Mouse (Mus musculus): ENCODE data around the gene Dsn1.

Gene Dsn1

DNA sequence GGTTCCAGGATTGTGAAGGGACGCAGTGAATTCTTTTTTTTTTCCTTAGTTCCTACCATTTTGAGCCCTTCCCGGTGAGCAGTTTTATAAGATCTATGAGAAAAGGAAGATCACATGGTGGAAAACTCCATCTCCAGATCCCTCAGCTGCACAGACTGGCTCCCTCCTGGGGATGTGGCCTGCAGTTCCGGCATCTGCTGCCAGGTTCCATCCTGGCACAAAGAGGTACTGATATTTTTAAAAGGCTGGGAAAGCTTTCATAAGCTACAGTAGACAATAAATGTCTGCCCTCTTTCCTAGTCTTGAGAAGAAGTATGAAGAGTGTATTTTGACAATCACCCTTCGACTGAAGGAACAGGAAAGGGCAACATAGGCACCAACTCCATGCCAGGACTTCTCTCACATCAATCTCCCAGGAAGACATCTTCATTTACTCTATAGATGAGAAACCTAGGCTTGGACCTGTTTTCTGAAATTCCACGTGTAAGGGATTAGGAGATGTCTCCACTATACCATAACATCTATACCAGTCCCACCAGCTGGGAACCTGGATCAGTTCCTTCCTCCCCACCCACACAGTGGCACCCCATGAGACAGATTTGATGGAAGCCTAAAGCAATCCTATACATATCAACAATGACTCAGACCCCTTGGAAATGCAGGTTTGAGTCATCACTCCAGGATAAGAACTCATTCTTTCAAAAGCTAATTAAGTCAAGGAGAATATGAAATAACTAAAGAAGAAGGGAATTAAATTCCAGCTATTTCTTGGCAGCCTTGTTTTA, 33.4 kb downstream of the Dsn1 start:
- no peak for DNase-seq (ENCODE audit: low read depth, low spot score)

DNA sequence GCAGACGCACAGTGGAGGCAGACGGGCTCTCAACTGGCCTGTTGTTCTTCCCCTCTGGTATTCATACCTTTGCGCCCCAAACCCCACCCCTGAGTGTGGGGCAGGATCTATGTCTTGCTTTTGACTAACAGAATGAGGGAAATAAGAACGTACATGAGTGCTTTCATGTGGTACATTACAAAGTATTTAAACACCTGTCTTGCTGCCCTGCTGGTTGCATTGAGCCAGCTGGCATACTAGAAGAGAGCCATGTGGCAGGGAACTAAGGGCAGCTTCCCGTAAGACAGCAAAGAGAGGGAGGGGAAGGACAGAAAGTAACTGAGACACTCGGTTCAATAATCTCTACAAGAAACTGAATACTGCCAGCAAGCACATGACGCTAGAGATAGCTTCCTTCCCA, 36.7 kb downstream of the Dsn1 start:
- DNase-seq (ENCODE audit: low read depth, low spot score), result no peak

DNA sequence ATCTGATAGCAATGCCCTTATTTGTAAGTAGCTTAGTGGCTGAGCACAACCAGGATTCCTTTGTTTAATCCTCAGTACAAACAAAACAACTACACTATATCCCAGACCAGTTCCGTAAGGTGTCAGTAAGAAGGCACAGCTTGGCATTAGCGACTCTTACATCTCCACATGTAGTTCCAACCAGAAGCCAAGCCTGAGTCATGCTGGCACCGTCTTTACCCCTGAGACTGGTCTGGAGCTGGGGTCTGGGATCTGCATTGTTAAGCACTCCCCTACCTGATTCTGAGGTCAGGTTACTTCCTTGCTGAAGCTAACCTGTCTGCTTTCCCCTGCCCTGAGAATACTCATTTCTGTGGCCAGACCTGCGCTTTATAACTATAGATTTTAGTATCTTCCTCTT, 38.5 kb downstream of the Dsn1 start:
- DNase-seq (ENCODE audit: low read depth, low spot score), result no peak

GRCm38 (mm10) chr2:156967388-156967787, 39.6 kb downstream of the Dsn1 start:
- DNase-seq (ENCODE audit: low read depth, low spot score), result no peak

- DNase-seq (ENCODE audit: low read depth, low spot score), result no peak
Measured at GRCm38 (mm10) chr2:156963891-156964290, 43.1 kb downstream of the Dsn1 start.

DNA sequence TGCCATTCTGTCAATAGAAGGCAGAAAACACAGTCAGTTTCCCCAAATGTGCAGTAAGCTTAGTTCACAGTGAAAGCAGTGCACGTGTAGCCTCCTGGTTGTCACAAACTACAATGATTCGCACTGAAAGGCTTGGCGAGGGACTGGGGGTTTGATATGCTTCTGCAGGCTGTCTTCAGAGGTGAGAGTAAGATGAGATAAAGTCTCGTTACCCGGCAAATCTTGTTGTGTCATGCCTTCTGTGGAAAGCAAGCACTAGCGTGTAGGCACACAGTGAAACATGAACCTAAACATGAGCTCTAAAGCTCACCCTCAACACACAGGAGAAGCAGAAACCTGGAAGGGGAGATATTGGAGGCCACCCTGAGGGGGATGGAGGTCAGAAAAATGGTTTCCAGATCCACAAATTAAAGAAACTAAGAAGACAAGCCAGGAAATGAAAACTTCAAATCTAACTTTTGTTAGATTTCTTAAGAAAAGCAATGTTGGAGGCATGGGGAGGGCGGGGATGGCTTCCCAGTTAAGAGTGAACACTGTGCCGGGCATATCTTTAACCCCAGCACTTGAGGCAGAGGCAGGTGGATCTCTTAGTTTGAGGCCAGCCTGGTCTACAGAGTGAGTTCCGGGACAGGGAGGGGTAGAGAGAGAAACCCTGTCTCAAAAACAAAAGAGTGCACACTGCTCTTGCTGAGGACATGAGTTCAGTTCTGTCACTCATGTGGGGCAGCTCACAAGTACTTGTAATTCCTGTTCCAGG, 48.3 kb downstream of the Dsn1 start:
- DNase-seq (ENCODE audit: low read depth, low spot score), result no peak

GRCm38 (mm10) chr2:156957035-156957434, 49.9 kb downstream of the Dsn1 start:
- no peak for DNase-seq (ENCODE audit: low read depth, low spot score)

- no peak for DNase-seq (ENCODE audit: low read depth, low spot score)
Measured at GRCm38 (mm10) chr2:156956306-156956705, 50.6 kb downstream of the Dsn1 start.

DNA sequence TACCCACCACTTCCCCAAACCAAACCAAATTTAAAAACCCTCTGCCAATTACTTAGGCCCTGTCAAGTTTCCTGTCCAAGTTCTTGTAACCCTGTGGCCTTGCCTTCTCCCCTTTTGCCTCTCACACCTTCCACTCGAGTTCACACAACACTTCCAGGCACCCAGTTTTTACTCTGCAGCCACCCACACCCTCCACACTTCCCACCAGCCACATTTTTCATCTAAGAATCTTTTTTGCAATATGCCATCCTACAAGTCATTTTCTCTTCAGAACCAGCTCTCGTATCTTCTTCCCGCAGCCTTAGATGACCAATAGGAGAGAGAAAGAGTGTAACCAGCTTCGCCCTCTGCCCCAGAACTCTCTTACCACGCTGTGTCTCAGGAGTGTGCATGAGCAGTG, 52.5 kb downstream of the Dsn1 start:
- DNase-seq (ENCODE audit: low read depth, low spot score), result no peak

- DNase-seq (ENCODE audit: low read depth, low spot score), result no peak
Measured at GRCm38 (mm10) chr2:156951301-156952094, 55.5 kb downstream of the Dsn1 start.

DNA sequence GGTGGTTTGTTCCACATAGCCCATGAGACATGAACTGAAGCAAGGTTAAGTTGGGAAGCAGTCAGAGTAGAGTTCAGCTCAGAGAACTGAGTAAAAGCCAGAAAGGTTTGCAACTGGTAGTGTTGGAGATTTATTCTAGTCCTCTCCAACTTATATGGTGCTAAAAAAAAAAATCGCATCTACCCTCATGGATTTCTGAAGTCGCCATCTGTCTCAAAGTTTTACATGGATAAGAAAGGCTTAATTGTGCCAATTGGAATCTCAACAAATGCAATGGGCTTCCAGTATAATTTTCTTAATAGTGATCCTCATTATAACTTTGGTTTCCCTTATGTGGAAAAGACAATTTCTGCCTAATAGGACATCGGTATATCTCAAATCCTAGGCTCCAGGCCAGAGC, 56.1 kb downstream of the Dsn1 start:
- peak; percentile 32 for DNase-seq (ENCODE audit: low read depth, low spot score)
